Mouse (Mus musculus): ENCODE data around the gene Tada1.

Tada1 gene

GRCm38 (mm10) chr1:166379013-166379629 is at the start of gene Tada1:
Gene Tada1, plus strand, starts transcription at chr1:166379097.
- peak; percentile 96 for DNase-seq (ENCODE audit: low read depth)

- no peak for DNase-seq (ENCODE audit: low read depth)
Measured at GRCm38 (mm10) chr1:166330752-166331151, 48.1 kb upstream of the Tada1 start.

- DNase-seq (ENCODE audit: low read depth) = peak; percentile 79
Measured at GRCm38 (mm10) chr1:166339110-166339509, 39.8 kb upstream of the Tada1 start.

- no peak for DNase-seq (ENCODE audit: low read depth)
Measured at GRCm38 (mm10) chr1:166342060-166342459, 36.8 kb upstream of the Tada1 start.

DNA sequence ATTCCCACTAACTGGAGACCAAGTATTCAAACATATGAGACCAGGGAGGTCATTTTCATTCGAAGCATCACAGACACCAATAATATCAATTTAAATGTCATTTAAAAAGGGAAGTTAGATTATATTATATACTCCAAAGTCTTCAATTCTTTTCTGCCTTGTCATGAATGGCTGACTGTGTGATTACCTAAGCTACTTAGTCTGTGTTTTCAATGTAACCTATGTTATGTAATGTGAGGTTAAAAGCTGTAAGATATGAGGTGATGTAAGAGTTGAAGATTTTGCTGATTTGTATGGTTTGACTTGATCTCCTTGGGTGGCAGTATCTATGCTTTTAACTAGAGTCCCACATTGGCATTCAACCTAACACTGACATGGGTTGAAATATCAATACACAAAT is 36.4 kb upstream of the Tada1 start:
- DNase-seq (ENCODE audit: low read depth) = peak; percentile 52

- DNase-seq (ENCODE audit: low read depth) = no peak
Measured at GRCm38 (mm10) chr1:166343586-166343985, 35.3 kb upstream of the Tada1 start.

DNA sequence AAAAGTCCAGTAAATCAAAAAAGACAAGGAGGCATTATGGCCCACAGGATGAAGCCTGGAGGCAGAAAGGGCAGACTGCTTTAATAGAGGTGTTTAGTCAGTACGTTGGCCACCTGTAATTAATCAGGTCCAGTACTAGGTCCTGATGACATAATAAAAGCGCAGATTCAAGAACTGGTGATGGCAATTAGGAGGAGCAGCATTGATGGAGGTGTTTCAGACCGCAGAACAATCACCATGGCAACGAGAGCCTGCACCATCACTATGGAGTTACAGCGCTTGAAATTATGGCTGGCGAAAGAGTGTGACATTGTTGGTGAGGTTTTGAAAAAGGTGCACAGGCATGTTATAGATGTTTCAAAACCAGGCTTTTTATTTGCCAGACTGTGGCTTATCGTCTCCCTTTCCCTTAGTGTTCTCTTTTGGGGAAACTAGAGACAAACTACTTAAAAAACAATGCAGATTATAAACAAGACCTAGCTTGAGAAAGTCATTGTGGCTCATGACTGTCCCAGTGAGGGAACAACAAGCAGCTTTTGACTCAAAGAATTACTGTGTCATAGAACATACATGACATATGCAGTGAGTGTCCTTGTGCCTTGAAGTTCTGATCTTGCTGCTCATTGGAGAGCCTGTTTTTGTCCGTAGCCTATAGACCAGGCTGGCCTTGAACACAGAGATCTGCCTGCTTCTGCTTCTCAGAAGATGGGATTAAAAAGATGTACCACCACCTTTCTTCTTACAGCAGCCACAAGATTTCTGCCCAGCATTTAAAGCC is 34.4 kb upstream of the Tada1 start:
- DNase-seq (ENCODE audit: low read depth) = no peak

DNA sequence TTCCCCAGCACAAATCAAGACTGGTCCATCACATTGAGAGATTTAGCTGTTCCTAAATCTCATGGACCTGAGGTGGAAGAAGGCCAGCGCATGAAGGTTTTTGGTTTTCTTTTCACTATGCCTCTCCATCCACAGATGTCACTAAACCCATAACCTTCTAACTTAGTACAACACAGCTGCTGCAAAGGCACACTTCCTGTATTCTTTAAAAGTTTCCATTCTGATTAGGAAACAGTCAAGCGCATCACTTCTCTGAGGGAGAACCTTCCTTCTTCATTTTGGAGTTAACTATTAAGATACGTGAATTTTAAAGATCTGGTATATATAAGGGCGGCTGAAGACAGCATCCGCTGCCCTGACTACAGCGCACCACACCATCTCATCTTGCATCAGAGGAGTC is 33.3 kb upstream of the Tada1 start:
- DNase-seq (ENCODE audit: low read depth) = no peak

DNA sequence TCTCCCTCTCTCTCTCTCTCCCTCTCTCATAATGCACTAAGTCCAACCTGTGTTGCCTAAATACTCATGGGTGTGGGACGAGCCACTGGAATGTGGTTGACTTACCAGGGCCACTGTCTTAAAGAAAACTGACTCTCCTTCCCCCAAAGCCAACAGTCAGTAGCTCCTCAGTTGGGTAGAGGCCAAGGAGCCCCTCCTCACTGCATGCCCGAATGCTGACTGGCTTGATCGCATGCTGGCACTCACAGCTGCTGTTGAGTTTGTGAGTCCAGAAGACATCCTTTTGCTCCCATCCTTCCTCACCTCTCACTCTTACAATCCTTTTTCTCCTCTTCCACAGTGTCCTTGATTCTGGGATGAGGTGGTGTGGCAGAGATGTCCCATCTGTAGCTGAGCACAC is 32.0 kb upstream of the Tada1 start:
- DNase-seq (ENCODE audit: low read depth) = no peak

- DNase-seq (ENCODE audit: low read depth) = no peak
Measured at GRCm38 (mm10) chr1:166349341-166349740, 29.6 kb upstream of the Tada1 start.

DNA sequence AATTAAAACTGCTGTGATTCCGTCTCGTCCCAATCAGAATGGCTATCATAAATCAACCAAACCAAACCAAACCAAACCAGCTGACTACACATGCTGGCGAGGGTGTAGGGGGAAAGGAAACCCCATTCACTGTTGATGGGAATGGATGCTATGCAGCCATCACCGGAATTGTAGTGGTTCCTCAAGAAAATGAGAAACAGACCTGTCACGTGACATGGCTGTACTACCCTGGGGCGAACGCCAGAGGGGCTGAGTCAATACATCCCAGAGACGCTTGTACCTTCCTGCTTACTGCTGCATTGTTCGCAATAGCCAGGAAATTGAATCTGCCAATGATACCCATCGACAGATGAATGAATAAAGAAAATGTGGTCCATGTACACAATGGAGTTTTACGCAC is 29.1 kb upstream of the Tada1 start:
- peak; percentile 17 for DNase-seq (ENCODE audit: low read depth)

GRCm38 (mm10) chr1:166360157-166360855 is 18.6 kb upstream of the Tada1 start:
- DNase-seq (ENCODE audit: low read depth) = peak; percentile 86

DNA sequence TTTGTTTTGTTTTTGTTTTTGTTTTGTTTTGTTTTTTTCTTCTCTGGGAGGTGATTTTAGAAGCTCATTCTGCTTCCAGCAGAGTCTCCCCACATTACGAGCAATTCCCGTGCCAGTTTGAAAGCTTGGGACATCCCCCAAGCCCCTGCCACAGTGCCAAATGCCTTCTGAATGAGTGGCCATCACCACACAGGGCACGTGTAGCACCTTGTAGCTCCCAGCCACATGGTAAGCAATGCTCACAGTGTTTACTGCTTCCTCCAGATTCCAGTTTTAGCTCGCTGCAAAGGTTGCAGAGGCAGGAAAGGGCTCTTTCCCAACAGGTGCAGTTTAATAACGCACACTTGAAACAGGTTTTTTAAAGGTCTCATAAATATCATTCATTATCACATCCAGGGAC is 18.0 kb upstream of the Tada1 start:
- DNase-seq (ENCODE audit: low read depth) = no peak

DNA sequence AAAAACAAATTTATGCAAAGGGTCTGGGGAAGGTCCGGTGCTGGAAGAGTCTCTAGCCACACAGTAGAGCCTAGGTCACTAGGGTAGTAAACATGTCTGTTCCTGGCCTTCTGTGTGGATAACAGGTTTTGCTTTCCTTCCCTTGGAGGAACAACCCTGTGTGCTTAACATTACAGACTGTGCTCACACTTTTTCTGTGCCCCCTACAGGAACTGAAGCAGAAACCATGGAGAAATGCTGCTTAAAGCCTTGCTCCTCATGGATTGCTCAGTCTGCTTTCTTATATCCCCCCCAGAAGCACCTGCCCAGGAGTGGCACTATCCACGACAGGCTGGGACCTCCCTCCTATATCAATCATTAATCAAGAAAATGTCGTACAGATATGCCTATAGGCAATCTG is 17.1 kb upstream of the Tada1 start:
- DNase-seq (ENCODE audit: low read depth) = peak; percentile 22

DNA sequence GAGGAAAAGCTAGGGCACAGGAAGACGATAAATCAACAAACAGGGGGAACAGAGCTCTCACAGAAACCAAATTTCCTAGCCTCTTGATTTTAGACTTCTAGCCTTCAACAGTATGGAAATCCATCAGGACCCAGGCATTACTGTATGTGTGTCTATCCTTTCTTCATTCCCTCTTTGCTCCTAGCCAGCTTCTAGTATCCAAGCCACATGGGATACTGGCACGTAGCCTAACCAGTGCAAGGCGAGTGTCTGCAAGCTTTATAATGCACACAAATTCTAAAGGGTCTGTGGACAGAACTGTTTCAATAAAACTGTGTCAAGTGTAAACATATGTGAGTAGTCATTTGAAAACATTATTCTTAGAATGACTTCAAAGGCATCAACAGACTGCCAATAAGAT is 16.2 kb upstream of the Tada1 start:
- DNase-seq (ENCODE audit: low read depth) = no peak

GRCm38 (mm10) chr1:166363122-166363521 is 15.8 kb upstream of the Tada1 start:
- DNase-seq (ENCODE audit: low read depth) = no peak

- DNase-seq (ENCODE audit: low read depth) = no peak
Measured at GRCm38 (mm10) chr1:166377171-166377570, 1.7 kb upstream of the Tada1 start.

- DNase-seq (ENCODE audit: low read depth) = no peak
Measured at GRCm38 (mm10) chr1:166378431-166379012, 375 bp upstream of the Tada1 start.

DNA sequence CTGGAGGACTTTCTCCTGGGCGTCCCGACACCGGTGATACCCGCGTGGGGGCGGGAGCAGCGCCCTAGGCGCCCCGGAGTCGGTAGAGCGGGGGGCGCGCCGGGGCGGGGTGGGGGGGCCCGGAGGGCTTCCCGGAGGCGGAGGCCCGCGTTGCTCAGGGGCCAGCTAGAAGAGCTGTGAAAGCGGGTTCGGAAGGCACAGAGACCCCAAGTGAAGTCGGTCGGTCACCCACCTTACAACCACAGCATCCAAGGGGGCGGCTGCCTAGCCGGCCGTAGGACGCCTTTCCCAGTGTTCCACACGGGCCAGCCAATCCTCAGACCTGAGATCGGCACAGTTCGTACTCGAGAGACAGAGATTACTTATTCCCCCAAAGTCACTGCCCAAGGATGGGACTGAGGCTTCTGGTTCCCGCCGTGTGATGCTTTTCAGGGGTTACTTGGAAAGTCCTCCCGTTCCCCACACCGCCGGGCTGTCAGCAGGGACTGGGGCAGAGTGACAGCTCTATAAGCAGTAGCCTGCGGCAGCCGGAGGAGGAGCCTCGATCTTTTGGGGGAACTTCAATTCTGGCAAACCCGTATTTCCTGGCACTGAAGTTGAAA is 834 bp downstream of the Tada1 start:
- peak; percentile 88 for DNase-seq (ENCODE audit: low read depth)

GRCm38 (mm10) chr1:166381336-166381735 is 2.4 kb downstream of the Tada1 start:
- peak; percentile 80 for DNase-seq (ENCODE audit: low read depth)

DNA sequence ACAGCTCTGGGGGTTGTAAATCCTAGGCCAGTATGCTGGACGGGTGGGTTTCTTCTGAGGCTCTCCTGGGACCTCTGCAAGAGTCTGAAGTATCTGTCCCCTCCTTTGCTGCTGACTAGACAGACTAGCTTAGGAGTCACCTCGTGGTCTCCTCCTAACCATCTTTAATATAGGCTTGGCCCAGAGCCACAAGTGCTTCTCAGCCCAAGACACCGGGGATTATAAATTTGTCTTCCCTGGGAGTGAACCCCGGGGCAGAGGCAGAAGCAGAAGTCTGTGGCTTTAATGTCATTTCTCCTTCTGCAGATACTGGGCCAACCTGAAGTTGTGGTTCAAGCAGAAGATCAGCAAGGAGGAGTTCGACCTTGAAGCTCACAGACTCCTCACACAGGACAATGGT is 2.9 kb downstream of the Tada1 start:
- DNase-seq (ENCODE audit: low read depth) = peak; percentile 53

DNA sequence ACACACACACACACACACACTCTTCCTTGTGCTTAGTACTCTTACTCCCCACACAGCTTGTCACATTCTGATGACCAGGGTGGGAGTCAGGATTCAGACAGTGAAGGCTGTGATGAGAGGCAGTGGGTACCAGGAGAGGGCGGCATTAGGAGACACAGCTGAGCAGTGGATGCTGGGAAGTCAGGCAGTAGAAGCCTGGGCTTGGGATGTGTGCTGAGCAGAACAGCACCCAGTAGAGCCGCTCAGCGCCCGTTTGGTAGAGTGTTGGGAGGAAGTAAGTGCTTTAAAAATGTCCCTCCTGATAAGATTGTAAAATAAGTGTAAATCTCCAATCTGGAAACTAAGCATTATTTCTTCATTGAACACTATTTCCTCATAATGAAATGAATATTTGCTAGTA is 3.7 kb downstream of the Tada1 start:
- DNase-seq (ENCODE audit: low read depth) = no peak
